Mouse (Mus musculus) heart, adult 2 months (tissue): Measurements from ENCODE around the gene Usp16.

ENCODE experiments used
- CTCF ChIP-seq: fragments of 200-600 bp; IDR thresholded peaks from 2 replicates; pipeline ENCODE4 v1.8.1; 2022; ENCODE audit warnings: antibody characterized with exemption, mild to moderate bottlenecking, moderate library complexity
- EP300 ChIP-seq: fragments of 200-500 bp; IDR thresholded peaks from 2 replicates; pipeline ENCODE4 v1.6.1; 2011; ENCODE audit warnings: low read depth, low read length, control low read depth; ENCODE audit not compliant: insufficient read depth
- POLR2A ChIP-seq: fragments of 200-500 bp; IDR thresholded peaks from 2 replicates; pipeline ENCODE4 v1.6.1; 2011; ENCODE audit warnings: mild to moderate bottlenecking, low read depth, low read length, control low read depth; ENCODE audit not compliant: insufficient read depth

DNA sequence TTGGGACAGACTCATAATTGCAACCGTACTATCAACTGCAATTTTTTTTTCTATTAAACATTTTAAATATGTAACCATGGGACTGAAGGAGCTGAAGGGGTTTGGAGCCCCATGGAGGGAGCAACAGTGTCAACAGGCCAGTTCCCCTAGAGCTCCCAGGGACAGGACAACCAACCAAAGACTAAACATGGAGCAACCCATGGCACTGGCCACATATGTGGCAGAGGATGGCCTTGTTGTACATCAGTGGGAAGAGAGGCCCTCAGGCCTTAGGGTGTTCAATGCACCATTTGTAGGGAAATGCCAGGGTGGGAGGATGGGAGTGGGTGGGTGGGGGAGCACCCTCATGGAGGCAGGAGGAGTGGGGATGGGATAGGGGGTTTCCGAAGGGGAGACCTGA, 42.2 kb downstream of the Usp16 start:
- TF ChIP-seq EP300 = no peak
- no peak for TF ChIP-seq POLR2A
- no peak for TF ChIP-seq CTCF
